Mouse (Mus musculus): ENCODE data around the gene 4930568D16Rik. TPM values are rescaled to one million over a fixed set of nuclear protein-coding genes. Genes with fewer than 3 reads are reported as not detected.
A peak's percentile ranks its signal among the peaks of the same experiment; 100 is the strongest.

Gene 4930568D16Rik
- total and polyA plus RNA-seq, 3 experiments: not detected

- no peak for DNase-seq
Measured at GRCm38 (mm10) chr2:35342605-35343004, 24.9 kb downstream of the 4930568D16Rik start.

- DNase-seq: peak; percentile 70
Measured at GRCm38 (mm10) chr2:35338707-35339106, 28.8 kb downstream of the 4930568D16Rik start.

- no peak for DNase-seq
Measured at GRCm38 (mm10) chr2:35338036-35338435, 29.5 kb downstream of the 4930568D16Rik start.

GRCm38 (mm10) chr2:35337419-35337818, 30.1 kb downstream of the 4930568D16Rik start:
- DNase-seq: peak; percentile 43

- DNase-seq: peak; percentile 100
Measured at GRCm38 (mm10) chr2:35336388-35337280, 30.9 kb downstream of the 4930568D16Rik start, which contains the start of gene Stom. Stom (minus strand) TSS chr2:35336976.

- no peak for DNase-seq
Measured at GRCm38 (mm10) chr2:35335620-35336019, 31.9 kb downstream of the 4930568D16Rik start.

GRCm38 (mm10) chr2:35333670-35334069, 33.9 kb downstream of the 4930568D16Rik start:
- DNase-seq: no peak

GRCm38 (mm10) chr2:35331205-35331604, 36.3 kb downstream of the 4930568D16Rik start:
- DNase-seq: no peak

- no peak for DNase-seq
Measured at GRCm38 (mm10) chr2:35329061-35329460, 38.5 kb downstream of the 4930568D16Rik start.

- DNase-seq: no peak
Measured at GRCm38 (mm10) chr2:35328064-35328792, 39.3 kb downstream of the 4930568D16Rik start.

- DNase-seq: no peak
Measured at GRCm38 (mm10) chr2:35327583-35327982, 39.9 kb downstream of the 4930568D16Rik start.

- DNase-seq: no peak
Measured at GRCm38 (mm10) chr2:35326931-35327330, 40.6 kb downstream of the 4930568D16Rik start.

- DNase-seq: no peak
Measured at GRCm38 (mm10) chr2:35325930-35326329, 41.6 kb downstream of the 4930568D16Rik start.

GRCm38 (mm10) chr2:35322404-35323164, 44.9 kb downstream of the 4930568D16Rik start:
- DNase-seq: no peak

- no peak for DNase-seq
Measured at GRCm38 (mm10) chr2:35320399-35320798, 47.1 kb downstream of the 4930568D16Rik start.

GRCm38 (mm10) chr2:35318405-35318804, 49.1 kb downstream of the 4930568D16Rik start:
- DNase-seq: no peak

- DNase-seq: no peak
Measured at GRCm38 (mm10) chr2:35317604-35318003, 49.9 kb downstream of the 4930568D16Rik start.

GRCm38 (mm10) chr2:35314300-35314699, 53.2 kb downstream of the 4930568D16Rik start:
- no peak for DNase-seq

- DNase-seq: no peak
Measured at GRCm38 (mm10) chr2:35309906-35310493, 57.5 kb downstream of the 4930568D16Rik start.

- DNase-seq: no peak
Measured at GRCm38 (mm10) chr2:35308166-35308565, 59.4 kb downstream of the 4930568D16Rik start.
